Mouse (Mus musculus) T-helper 17 cell (primary cell): ENCODE measurements around the gene Cemip.

Experiments used
- in situ Hi-C, 2 experiments: fragments of 300-600 bp; cut with MboI, MseI; formaldehyde crosslinking; loops; 1 replicate in 1 of 2; 2 replicates in 1 of 2; pipeline ENCODE4 v1.15.1; 2025; ENCODE audit warnings: high pct_unique_total_duplicates in 2 of 2

Gene Cemip

GRCm38 (mm10) chr7:83898267-83898666 lies 188.0 kb downstream of the Cemip start:
- in situ Hi-C loops, result loop anchor here (10.0 to 25.0 kb wide), 2 partner anchors 257 to 764 kb away; partner anchors contain the start of gene Abhd17c (in 1 of the 2)

DNA sequence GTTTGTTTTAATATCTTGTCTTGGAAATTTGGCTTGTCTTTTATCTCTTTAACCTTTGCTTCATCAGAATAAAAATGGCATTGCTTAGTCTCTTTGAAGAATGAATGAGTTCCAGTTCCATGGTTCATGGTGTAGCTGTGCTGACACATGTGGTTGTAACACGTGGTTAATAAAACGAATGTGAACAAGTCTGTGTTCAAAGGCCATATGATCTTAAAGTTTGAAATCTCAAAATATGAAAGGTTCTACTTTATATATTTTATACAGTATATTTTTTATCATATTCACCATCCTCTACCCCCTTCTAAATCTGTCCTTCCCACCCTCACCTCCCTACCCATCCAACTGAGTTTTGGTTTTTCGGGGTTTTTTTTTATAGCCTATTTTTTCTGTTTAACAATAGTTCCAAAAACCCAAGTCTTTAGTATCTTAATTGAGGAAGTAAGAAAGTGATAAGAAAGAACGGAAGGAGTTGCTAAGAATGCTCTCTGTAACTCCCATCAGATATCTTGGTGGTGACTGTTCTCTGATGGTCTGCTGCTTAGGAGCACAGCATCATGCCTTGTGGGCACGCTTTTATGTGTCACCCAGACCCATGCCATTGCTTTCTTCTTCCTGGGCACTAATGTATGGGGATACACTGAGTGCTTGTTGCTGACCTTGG lies 190.1 kb downstream of the Cemip start:
- in situ Hi-C loops, result loop anchor here (10.0 to 25.0 kb wide), 2 partner anchors 259 to 766 kb away; partner anchors contain the start of gene Abhd17c (in 1 of the 2)

DNA sequence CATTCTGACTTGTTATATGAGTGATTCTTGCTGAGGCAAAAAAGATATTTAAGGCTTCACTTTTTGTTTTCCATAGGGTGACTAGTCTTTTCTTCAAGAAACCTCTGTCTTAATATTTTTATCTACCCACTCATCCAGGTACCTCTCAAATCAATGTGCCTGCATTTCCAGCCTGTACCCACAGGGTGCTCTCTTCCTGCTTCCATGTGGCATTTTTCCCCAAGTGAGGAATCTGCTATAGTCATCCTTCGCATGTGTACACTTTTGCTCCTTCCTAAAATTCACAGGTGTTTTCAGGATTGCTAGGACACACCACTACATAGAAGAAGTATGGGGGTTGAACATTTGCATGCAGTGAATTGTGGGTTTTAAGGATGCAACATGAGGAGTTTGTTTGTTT lies 192.0 kb downstream of the Cemip start:
- in situ Hi-C loops, result loop anchor here (5.0 to 25.0 kb wide), 3 partner anchors 242 to 768 kb away; partner anchors contain the start of gene Abhd17c (in 1 of the 2)

DNA sequence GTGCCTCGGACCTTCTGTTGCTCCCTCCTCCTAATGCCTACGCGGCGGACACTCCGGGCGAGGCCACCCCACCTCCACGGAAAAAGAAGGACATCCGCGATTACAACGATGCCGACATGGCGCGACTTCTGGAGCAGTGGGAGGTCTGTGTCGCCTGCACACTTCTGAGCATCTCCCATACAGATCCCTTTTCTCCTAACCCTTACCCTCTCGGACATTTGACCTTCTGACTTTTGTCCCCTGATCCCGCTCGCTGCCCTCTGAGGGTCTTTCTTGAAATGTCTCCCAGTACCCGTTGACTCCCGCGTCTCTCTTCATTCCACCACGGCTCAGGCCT lies 194.0 kb downstream of the Cemip start:
- in situ Hi-C loops, result loop anchor here (5.0 to 25.0 kb wide), 3 partner anchors 240 to 770 kb away; partner anchors contain the start of gene Abhd17c (in 1 of the 2)

- in situ Hi-C loops, result loop anchor here (5.0 to 25.0 kb wide), 3 partner anchors 239 to 771 kb away; partner anchors contain the start of gene Abhd17c (in 1 of the 2)
Observed at GRCm38 (mm10) chr7:83891433-83892332, 194.6 kb downstream of the Cemip start.

- in situ Hi-C loops, result loop anchor here (5.0 to 25.0 kb wide), 3 partner anchors 238 to 772 kb away; partner anchors contain the start of gene Abhd17c (in 1 of the 2)
Observed at GRCm38 (mm10) chr7:83889946-83890345, 196.4 kb downstream of the Cemip start.

- in situ Hi-C loops, result loop anchor here in 1 of 2 experiments (25.0 kb wide), 1 partner anchor 773 kb away; no protein-coding TSS in a partner anchor
Observed at GRCm38 (mm10) chr7:83889383-83889782, 196.9 kb downstream of the Cemip start.

GRCm38 (mm10) chr7:83886366-83887129 lies 199.8 kb downstream of the Cemip start:
- in situ Hi-C loops, result loop anchor here in 1 of 2 experiments (25.0 kb wide), 1 partner anchor 776 kb away; no protein-coding TSS in a partner anchor

GRCm38 (mm10) chr7:83885835-83886234 lies 200.5 kb downstream of the Cemip start:
- in situ Hi-C loops, result loop anchor here in 1 of 2 experiments (25.0 kb wide), 1 partner anchor 776 kb away; no protein-coding TSS in a partner anchor

- in situ Hi-C loops, result loop anchor here (5.0 to 25.0 kb wide), 2 partner anchors 777 to 1018 kb away; partner anchors contain the start of gene Mex3b (in 1 of the 2)
Observed at GRCm38 (mm10) chr7:83884921-83885532, 201.3 kb downstream of the Cemip start.

- in situ Hi-C loops, result loop anchor here (5.0 to 25.0 kb wide), 2 partner anchors 778 to 1017 kb away; partner anchors contain the start of gene Mex3b (in 1 of the 2)
Observed at GRCm38 (mm10) chr7:83884021-83884658, 202.2 kb downstream of the Cemip start, which contains the start of the genes Tlnrd1 and Mesd. TSS of gene Tlnrd1 (minus strand) at chr7:83884305. TSS of gene Mesd (plus strand) at chr7:83884466.

GRCm38 (mm10) chr7:83883276-83884020 lies 202.9 kb downstream of the Cemip start:
- in situ Hi-C loops, result loop anchor here (5.0 to 25.0 kb wide), 2 partner anchors 779 to 1016 kb away; partner anchors contain the start of gene Mex3b (in 1 of the 2)
